Mouse (Mus musculus): ENCODE data around the gene Hmgn2. TPM values are rescaled to one million over a fixed set of nuclear protein-coding genes. Genes with fewer than 3 reads are reported as not detected.

The Hmgn2 gene
- total and polyA plus RNA-seq, 2 experiments from 2014 or later: 231 to 919 TPM

- no peak overlapping the region for H3K4me3 ChIP-seq (ENCODE audit: low read depth, low read length)
- H3K4me2 ChIP-seq (ENCODE audit: low read depth, low read length, poor library complexity, severe bottlenecking): peak overlapping the region; percentile 80; the same call in 1 of the 2 replicates
- DNase-seq (ENCODE audit: low spot score): peak; percentile 48
- 0 out of 2 replicates have a peak overlapping the region, but pooled peaks have one; percentile 42 for H3K9ac ChIP-seq (replicated peaks; ENCODE audit: low read length, poor library complexity, severe bottlenecking)
- H3K4me1 ChIP-seq (ENCODE audit: insufficient read depth, low read length): 0 out of 2 replicates have a peak, but pooled peaks cover 10% of the 10 kb centered on the region
- H3K27ac ChIP-seq (ENCODE audit: low read depth, low read length): peak overlapping the region; percentile 99
- no peaks in the 10 kb centered on the region for H3K9me3 ChIP-seq (ENCODE audit: low read length)
- TF ChIP-seq CTCF (IDR thresholded peaks at IDR 0.05): no peak
- 44% methylated on average over 8 of the region's 8 CpGs for WGBS
- no peaks in the 10 kb centered on the region for H3K27me3 ChIP-seq (ENCODE audit: insufficient read depth, low read length)
- ATAC-seq (ENCODE audit: low FRiP score): no peak
- peaks cover 3% of the 10 kb centered on the region; the same call in 1 of the 2 replicates for H3K36me3 ChIP-seq (ENCODE audit: insufficient read depth, low read length)
Measured at GRCm38 (mm10) chr4:133969114-133969770, 792 bp upstream of the Hmgn2 start.

GRCm38 (mm10) chr4:133967866-133968149, 642 bp downstream of the Hmgn2 start:
- H3K27ac ChIP-seq (ENCODE audit: low read depth, low read length): peak overlapping the region; percentile 99
- H3K36me3 ChIP-seq (ENCODE audit: insufficient read depth, low read length): peaks cover 13% of the 10 kb centered on the region
- 0 out of 2 replicates have a peak, but pooled peaks cover 10% of the 10 kb centered on the region for H3K4me1 ChIP-seq (ENCODE audit: insufficient read depth, low read length)
- H3K9me3 ChIP-seq (ENCODE audit: low read length): no peaks in the 10 kb centered on the region
- H3K4me2 ChIP-seq (ENCODE audit: low read depth, low read length, poor library complexity, severe bottlenecking): peak overlapping the region; percentile 80
- WGBS: under 1% methylated on average over 26 of the region's 29 CpGs
- DNase-seq (ENCODE audit: low spot score) (peak; percentile 98), ATAC-seq (ENCODE audit: low FRiP score) (peak; percentile 94)
- no peaks in the 10 kb centered on the region for H3K27me3 ChIP-seq (ENCODE audit: insufficient read depth, low read length)
- TF ChIP-seq CTCF (IDR thresholded peaks at IDR 0.05): no peak; the same call in 1 of the 2 replicates
- H3K9ac ChIP-seq (replicated peaks; ENCODE audit: low read length, poor library complexity, severe bottlenecking): peak overlapping the region; percentile 95
- peak overlapping the region; percentile 53 for H3K4me3 ChIP-seq (ENCODE audit: low read depth, low read length)

- no peak; the same call in 1 of the 2 replicates for TF ChIP-seq CTCF (IDR thresholded peaks at IDR 0.05)
- H3K9me3 ChIP-seq (ENCODE audit: low read length): no peaks in the 10 kb centered on the region
- 2% methylated on average over 70 of the region's 101 CpGs for WGBS
- H3K4me3 ChIP-seq (ENCODE audit: low read depth, low read length): peak overlapping the region; percentile 53
- peak overlapping the region; percentile 95 for H3K9ac ChIP-seq (replicated peaks; ENCODE audit: low read length, poor library complexity, severe bottlenecking)
- peak overlapping the region; percentile 99 for H3K27ac ChIP-seq (ENCODE audit: low read depth, low read length)
- peak overlapping the region; percentile 80 for H3K4me2 ChIP-seq (ENCODE audit: low read depth, low read length, poor library complexity, severe bottlenecking)
- DNase-seq (ENCODE audit: low spot score) (peak; percentile 97), ATAC-seq (ENCODE audit: low FRiP score) (peak; percentile 78)
- no peaks in the 10 kb centered on the region for H3K27me3 ChIP-seq (ENCODE audit: insufficient read depth, low read length)
- H3K4me1 ChIP-seq (ENCODE audit: insufficient read depth, low read length): 0 out of 2 replicates have a peak, but pooled peaks cover 10% of the 10 kb centered on the region
- peaks cover 13% of the 10 kb centered on the region for H3K36me3 ChIP-seq (ENCODE audit: insufficient read depth, low read length)
Measured at GRCm38 (mm10) chr4:133967138-133967865, 1.1 kb downstream of the Hmgn2 start.

- no peak for TF ChIP-seq CTCF (IDR thresholded peaks at IDR 0.05)
- no peak for DNase-seq (ENCODE audit: low spot score)
- WGBS: 45% methylated on average over 12 of the region's 12 CpGs
- Histone ChIP-seq H3K4me2 (ENCODE audit: low read depth, low read length, poor library complexity, severe bottlenecking) (peak overlapping the region; percentile 80), H3K4me3 (ENCODE audit: low read depth, low read length) (peak overlapping the region; percentile 53), H3K36me3 (ENCODE audit: insufficient read depth, low read length) (peaks cover 13% of the 10 kb centered on the region), H3K27ac (ENCODE audit: low read depth, low read length) (no peak overlapping the region), H3K27me3 (ENCODE audit: insufficient read depth, low read length) (no peaks in the 10 kb centered on the region), H3K9ac (replicated peaks; ENCODE audit: low read length, poor library complexity, severe bottlenecking) (peak overlapping the region; percentile 95), H3K4me1 (ENCODE audit: insufficient read depth, low read length) (0 out of 2 replicates have a peak, but pooled peaks cover 10% of the 10 kb centered on the region), H3K9me3 (ENCODE audit: low read length) (no peaks in the 10 kb centered on the region)
- no peak for ATAC-seq (ENCODE audit: low FRiP score)
Measured at GRCm38 (mm10) chr4:133966271-133966940, 2.0 kb downstream of the Hmgn2 start.

GRCm38 (mm10) chr4:133962566-133962965, 5.9 kb downstream of the Hmgn2 start:
- no peaks in the 10 kb centered on the region for H3K9me3 ChIP-seq (ENCODE audit: low read length)
- H3K36me3 ChIP-seq (ENCODE audit: insufficient read depth, low read length): peaks cover 13% of the 10 kb centered on the region
- no peak overlapping the region for H3K4me2 ChIP-seq (ENCODE audit: low read depth, low read length, poor library complexity, severe bottlenecking)
- no peak overlapping the region for H3K9ac ChIP-seq (replicated peaks; ENCODE audit: low read length, poor library complexity, severe bottlenecking)
- 0 out of 2 replicates have a peak, but pooled peaks cover 5% of the 10 kb centered on the region for H3K4me1 ChIP-seq (ENCODE audit: insufficient read depth, low read length)
- 76% methylated on average over 7 of the region's 7 CpGs for WGBS
- no peak for TF ChIP-seq CTCF (IDR thresholded peaks at IDR 0.05)
- no peak for ATAC-seq (ENCODE audit: low FRiP score)
- H3K4me3 ChIP-seq (ENCODE audit: low read depth, low read length): no peak overlapping the region
- H3K27ac ChIP-seq (ENCODE audit: low read depth, low read length): no peak overlapping the region
- no peak for DNase-seq (ENCODE audit: low spot score)
- H3K27me3 ChIP-seq (ENCODE audit: insufficient read depth, low read length): no peaks in the 10 kb centered on the region

All from midbrain, postnatal 0 days (tissue).